Mouse (Mus musculus): ENCODE results near the gene Rufy4.

The Rufy4 gene

GRCm38 (mm10) chr1:74124991-74125552, at the start of gene Rufy4:
Rufy4 (plus strand) TSS chr1:74125541.
- DNase-seq = peak; percentile 79

- DNase-seq = no peak
Measured at GRCm38 (mm10) chr1:74076230-74076629, 49.1 kb upstream of the Rufy4 start.

DNA sequence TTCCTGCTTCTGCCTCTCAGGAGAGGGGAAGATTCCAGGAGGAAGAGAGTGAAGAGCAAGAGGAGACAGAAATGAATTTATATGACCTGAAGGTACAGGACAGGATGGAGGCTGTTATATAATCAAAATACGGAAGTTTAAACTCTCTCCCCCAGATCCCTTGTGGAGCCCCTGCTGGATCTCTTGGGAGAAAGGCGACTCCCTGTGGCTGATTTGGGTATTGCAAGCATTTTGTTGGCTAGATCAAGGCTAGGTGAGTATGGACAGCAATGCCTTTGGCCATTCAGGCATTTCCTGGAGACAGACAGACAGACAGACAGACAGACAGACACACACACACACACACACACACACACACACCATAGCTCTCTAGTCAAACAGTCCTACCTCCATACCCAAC, 48.0 kb upstream of the Rufy4 start:
- DNase-seq = peak; percentile 95

DNA sequence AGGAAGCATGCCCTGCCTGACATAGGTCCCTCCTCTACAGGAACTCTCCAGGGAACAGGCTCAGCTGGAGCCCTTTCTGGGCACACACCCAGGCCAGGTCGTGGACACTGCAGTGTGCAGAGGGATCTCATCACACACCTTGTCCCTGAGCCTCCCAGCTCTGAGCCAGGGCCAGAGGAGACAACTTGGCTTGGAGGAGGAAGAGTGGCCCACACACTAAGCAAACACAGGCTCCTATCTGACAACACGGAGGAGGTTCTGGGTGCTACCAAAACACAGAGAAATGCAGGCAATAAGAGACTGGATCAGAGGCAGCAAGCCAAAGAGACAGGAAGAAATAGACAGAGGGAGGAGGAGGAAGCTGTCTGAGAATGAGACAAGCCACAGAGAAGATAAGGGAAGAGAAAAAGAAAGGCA, 43.8 kb upstream of the Rufy4 start:
- peak; percentile 46 for DNase-seq

- peak; percentile 71 for DNase-seq
Measured at GRCm38 (mm10) chr1:74082841-74083463, 42.4 kb upstream of the Rufy4 start.

DNA sequence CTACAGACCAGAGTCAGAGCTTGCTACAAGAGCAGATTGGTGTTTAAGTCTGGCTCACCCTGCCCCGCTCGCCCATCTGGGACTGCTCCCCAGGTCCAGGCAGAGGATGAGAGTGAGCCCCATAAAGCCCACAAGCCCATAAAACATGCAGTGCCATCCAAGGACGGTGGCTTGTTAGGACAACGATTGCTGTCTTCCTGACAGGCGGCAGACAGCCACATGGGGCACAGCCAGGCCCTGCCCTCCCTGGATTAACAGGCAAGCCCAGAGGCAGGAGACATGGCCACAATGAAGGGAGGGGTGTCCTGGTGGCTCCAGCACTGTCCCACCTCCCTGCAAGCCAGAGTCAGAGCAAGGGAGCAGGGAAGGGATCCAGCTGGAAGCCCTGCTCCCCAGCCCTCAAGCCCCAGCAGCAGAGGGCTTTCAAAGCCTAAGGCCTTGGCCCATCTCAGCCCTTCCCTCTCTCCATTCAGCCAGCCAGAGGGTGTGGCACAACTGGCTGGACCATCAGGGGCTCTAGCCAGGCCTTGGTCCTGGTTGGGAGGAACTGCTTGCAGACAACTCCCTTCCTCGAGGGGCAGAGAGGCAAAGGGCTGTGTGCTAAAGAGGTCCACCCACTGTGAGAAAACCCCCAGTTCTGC, 41.2 kb upstream of the Rufy4 start:
- DNase-seq = no peak

- peak; percentile 38 for DNase-seq
Measured at GRCm38 (mm10) chr1:74084752-74085151, 40.6 kb upstream of the Rufy4 start.

DNA sequence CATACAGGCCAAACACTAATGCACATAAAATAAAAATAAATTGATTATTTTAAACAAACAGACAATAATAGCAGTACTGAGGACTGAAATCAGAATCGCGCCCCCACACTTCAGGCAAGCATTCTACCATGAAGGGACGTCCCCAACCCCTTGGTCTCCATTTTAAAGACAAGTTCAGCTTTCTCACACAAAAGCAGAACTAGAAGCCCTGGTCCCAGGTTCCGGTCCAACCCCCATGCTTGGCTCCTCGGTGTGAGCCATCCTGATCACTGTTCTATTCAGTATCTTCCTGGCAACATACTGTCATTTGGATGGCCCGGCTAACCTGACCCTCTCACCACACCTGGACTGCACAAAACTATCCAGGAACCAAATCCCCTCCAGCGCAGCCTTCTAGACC, 39.8 kb upstream of the Rufy4 start:
- no peak for DNase-seq

DNA sequence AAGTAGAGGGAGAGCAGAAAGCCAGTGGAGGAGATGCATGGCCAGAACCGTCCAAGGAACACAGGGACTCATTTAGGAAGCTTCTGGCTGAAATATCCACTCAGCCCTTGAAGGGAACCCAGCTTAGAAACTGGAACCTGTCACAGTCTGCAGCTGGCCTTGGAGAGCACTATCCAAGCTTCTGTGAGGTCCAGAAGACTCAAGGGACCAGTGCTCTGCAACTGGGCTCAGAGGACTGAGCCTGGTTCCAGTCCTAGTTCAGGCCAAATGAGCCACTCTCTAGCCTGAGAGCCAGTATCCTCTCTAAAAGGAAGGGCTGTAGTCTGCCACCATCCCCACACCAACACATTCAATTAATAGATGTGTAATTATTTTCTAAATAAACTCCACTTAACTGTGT, 36.8 kb upstream of the Rufy4 start:
- no peak for DNase-seq

- no peak for DNase-seq
Measured at GRCm38 (mm10) chr1:74090329-74090728, 35.0 kb upstream of the Rufy4 start.

DNA sequence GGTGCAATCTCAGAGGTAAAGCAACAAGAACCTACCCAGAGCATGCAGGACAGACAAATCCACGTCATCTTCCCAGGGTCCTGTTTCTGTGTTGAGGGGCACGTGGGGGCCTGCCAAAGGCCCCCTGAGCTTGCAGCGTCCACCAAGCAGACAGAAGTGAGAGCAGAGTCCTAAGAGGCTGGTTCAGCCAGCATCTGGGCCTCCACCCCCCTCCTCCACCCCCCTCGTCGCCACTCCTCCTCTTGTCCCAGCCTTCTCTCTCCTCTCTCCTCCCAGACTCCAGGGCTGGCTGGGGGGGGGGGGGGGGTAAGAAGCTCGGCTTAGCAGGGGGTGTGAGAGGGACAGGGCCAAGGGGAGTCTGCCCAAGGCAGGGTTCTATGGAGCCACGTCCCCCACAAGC, 34.2 kb upstream of the Rufy4 start:
- no peak for DNase-seq

GRCm38 (mm10) chr1:74091611-74092224, 33.6 kb upstream of the Rufy4 start:
- DNase-seq = no peak

DNA sequence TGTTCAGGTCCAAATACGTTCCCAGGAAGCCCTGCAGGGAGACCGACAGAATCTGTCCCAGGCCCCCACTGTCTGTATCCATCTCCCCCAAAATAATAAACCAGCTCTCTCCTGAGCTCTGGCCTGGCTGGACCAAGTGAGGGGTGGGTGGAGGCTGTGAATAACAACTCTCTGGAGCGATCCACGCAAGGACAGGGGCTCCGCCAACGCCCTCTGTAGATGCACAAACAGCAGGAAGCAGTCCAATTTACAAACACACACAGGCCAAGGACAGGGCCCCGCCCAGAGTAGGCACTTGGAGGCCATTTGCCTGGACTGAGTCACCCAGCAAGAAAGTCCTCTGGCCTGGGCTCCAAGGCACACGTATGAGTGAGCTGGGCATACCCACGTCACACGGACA, 33.1 kb upstream of the Rufy4 start:
- peak; percentile 47 for DNase-seq

- DNase-seq = peak; percentile 29
Measured at GRCm38 (mm10) chr1:74093447-74093846, 31.9 kb upstream of the Rufy4 start.

GRCm38 (mm10) chr1:74094497-74095270, 30.7 kb upstream of the Rufy4 start:
- no peak for DNase-seq

GRCm38 (mm10) chr1:74095296-74095695, 30.0 kb upstream of the Rufy4 start:
- peak; percentile 37 for DNase-seq

GRCm38 (mm10) chr1:74095728-74096127, 29.6 kb upstream of the Rufy4 start:
- no peak for DNase-seq

- DNase-seq = peak; percentile 52
Measured at GRCm38 (mm10) chr1:74098004-74099000, 27.0 kb upstream of the Rufy4 start.

- no peak for DNase-seq
Measured at GRCm38 (mm10) chr1:74099001-74099435, 26.3 kb upstream of the Rufy4 start.

GRCm38 (mm10) chr1:74103654-74104353, 21.5 kb upstream of the Rufy4 start:
- DNase-seq = no peak

DNA sequence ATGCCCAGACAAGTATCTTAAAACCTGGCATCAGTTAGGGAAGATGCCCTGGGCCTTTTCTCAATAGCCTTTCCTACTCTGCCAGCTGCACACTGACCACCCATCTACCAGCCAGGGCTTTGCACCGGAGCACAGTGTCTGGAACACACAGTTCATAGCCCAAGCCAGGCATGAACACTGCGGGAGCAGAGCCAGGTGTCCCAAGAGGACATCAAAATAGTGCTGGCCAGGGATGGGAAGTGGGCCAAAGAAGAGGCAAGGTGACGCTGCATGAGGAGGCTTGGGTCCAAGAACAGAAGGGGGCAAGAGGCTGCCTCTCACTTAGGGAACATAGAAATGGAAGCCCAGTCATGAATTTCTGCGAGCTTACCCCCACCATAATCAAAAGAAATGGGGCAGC, 19.7 kb upstream of the Rufy4 start:
- DNase-seq = peak; percentile 64
